Mouse (Mus musculus) spleen, adult 2 months (tissue): ENCODE measurements at regions not wholly inside any gene's neighbourhood (a gene's known extent, or its start where the extent isn't known, plus 50 kb on each side); places are given as distances from the start of the nearest gene placed in this dataset.

ENCODE experiments used
- CTCF ChIP-seq: fragments of 200-500 bp; IDR thresholded peaks from 2 replicates; pipeline ENCODE4 v1.5.1; 2011; ENCODE audit warnings: mild to moderate bottlenecking, inconsistent platforms; ENCODE audit not compliant: insufficient read depth, insufficient read length, insufficient replicate concordance; ENCODE audit errors: extremely low read depth
- POLR2A ChIP-seq: fragments of 200-500 bp; IDR thresholded peaks from 2 replicates; pipeline ENCODE4 v1.6.1; 2011; ENCODE audit warnings: low read depth, low read length, inconsistent platforms

DNA sequence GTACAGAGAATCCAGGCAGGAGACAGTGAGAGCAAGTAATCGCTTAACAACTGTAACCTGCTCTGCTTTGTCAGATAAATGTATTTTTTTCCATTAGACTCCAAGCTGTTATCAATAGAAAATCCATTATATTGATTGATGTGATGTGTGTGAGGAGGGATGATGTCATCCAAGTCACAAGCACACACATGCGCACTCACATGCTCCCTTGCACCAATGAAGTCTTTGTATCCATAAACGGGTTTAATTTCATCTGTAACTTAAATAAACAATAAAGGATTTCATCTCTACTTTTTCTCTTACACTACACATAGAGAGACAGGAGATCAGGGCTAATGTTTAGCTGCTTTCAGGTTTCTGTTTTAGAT, 175.7 kb upstream of the Crim1 start:
- TF ChIP-seq CTCF = no peak
- no peak for TF ChIP-seq POLR2A
